Mouse (Mus musculus): ENCODE measurements around the gene Lhfpl4. TPM values are rescaled to one million over a fixed set of nuclear protein-coding genes. Genes with fewer than 3 reads are reported as not detected.
A peak's percentile ranks its signal among the peaks of the same experiment; 100 is the strongest.

The Lhfpl4 gene
- total RNA-seq, 2 experiments from 2014 or later = 0.44 to 0.62 TPM

GRCm38 (mm10) chr6:113172011-113172410, 23.2 kb downstream of the Lhfpl4 start:
- no peak for DNase-seq
- intact Hi-C loops (cut with DNase I; ENCODE audit: low total_unique reads) = no loop called here

GRCm38 (mm10) chr6:113170651-113171050, 24.5 kb downstream of the Lhfpl4 start:
- intact Hi-C loops (cut with DNase I; ENCODE audit: low total_unique reads) = no loop called here
- no peak for DNase-seq

GRCm38 (mm10) chr6:113169852-113170251, 25.3 kb downstream of the Lhfpl4 start:
- intact Hi-C loops (cut with DNase I; ENCODE audit: low total_unique reads) = no loop called here
- no peak for DNase-seq

- intact Hi-C loops (cut with DNase I; ENCODE audit: low total_unique reads) = no loop called here
Measured at GRCm38 (mm10) chr6:113168316-113168975, 26.7 kb downstream of the Lhfpl4 start.

GRCm38 (mm10) chr6:113166661-113167251, 28.4 kb downstream of the Lhfpl4 start:
- DNase-seq = peak; percentile 60
- intact Hi-C loops (cut with DNase I; ENCODE audit: low total_unique reads) = no loop called here

More at GRCm38 (mm10) chr6:113168316-113168975, 26.7 kb downstream of the Lhfpl4 start:
- no peak for DNase-seq

- intact Hi-C loops (cut with DNase I; ENCODE audit: low total_unique reads) = no loop called here
- no peak for DNase-seq
Measured at GRCm38 (mm10) chr6:113163513-113163912, 31.7 kb downstream of the Lhfpl4 start.

- DNase-seq = no peak
- intact Hi-C loops (cut with DNase I; ENCODE audit: low total_unique reads) = no loop called here
Measured at GRCm38 (mm10) chr6:113161982-113162381, 33.2 kb downstream of the Lhfpl4 start.

- intact Hi-C loops (cut with DNase I; ENCODE audit: low total_unique reads) = no loop called here
- DNase-seq = no peak
Measured at GRCm38 (mm10) chr6:113160106-113160505, 35.1 kb downstream of the Lhfpl4 start.

GRCm38 (mm10) chr6:113156064-113156463, 39.1 kb downstream of the Lhfpl4 start:
- intact Hi-C loops (cut with DNase I; ENCODE audit: low total_unique reads) = no loop called here
- DNase-seq = no peak

- no peak for DNase-seq
- intact Hi-C loops (cut with DNase I; ENCODE audit: low total_unique reads) = loop anchor here (5.0 kb wide), 1 partner anchor 38 kb away; no protein-coding TSS in a partner anchor
Measured at GRCm38 (mm10) chr6:113154886-113155285, 40.3 kb downstream of the Lhfpl4 start.

GRCm38 (mm10) chr6:113154071-113154470, 41.1 kb downstream of the Lhfpl4 start:
- DNase-seq = no peak
- intact Hi-C loops (cut with DNase I; ENCODE audit: low total_unique reads) = loop anchor here (5.0 kb wide), 1 partner anchor 37 kb away; no protein-coding TSS in a partner anchor

- no peak for DNase-seq
- intact Hi-C loops (cut with DNase I; ENCODE audit: low total_unique reads) = no loop called here
Measured at GRCm38 (mm10) chr6:113145249-113145648, 49.9 kb downstream of the Lhfpl4 start.

GRCm38 (mm10) chr6:113144764-113145163, 50.4 kb downstream of the Lhfpl4 start:
- intact Hi-C loops (cut with DNase I; ENCODE audit: low total_unique reads) = no loop called here

GRCm38 (mm10) chr6:113141389-113142094, 53.6 kb downstream of the Lhfpl4 start:
- no peak for DNase-seq
- intact Hi-C loops (cut with DNase I; ENCODE audit: low total_unique reads) = no loop called here

More at GRCm38 (mm10) chr6:113144764-113145163, 50.4 kb downstream of the Lhfpl4 start:
- no peak for DNase-seq

GRCm38 (mm10) chr6:113133360-113133759, 61.8 kb downstream of the Lhfpl4 start:
- intact Hi-C loops (cut with DNase I; ENCODE audit: low total_unique reads) = no loop called here
- DNase-seq = no peak

GRCm38 (mm10) chr6:113120806-113121205, 74.4 kb downstream of the Lhfpl4 start:
- no peak for DNase-seq
- intact Hi-C loops (cut with DNase I; ENCODE audit: low total_unique reads) = no loop called here

Other genes starting within 250 kb of the Lhfpl4 start
- gene Srgap3, start 248.1 kb downstream of the Lhfpl4 start, total RNA-seq (2021) = 1 to 10 TPM; 4.1 to 5.0 TPM
- gene Thumpd3, start 149.2 kb downstream of the Lhfpl4 start, total RNA-seq (2021) = 10 to 100 TPM; 15.3 TPM
- 10 to 100 TPM; 36.4 to 41.2 TPM for gene Setd5, start 118.0 kb downstream of the Lhfpl4 start, total RNA-seq (2021)
- 10 to 100 TPM; 13.2 to 15.6 TPM for gene Mtmr14, start 42.5 kb upstream of the Lhfpl4 start, total RNA-seq (2021)
- under 1 TPM in 1 of 2 experiments, not detected in 1; 0.14 TPM for gene Cpne9, start 86.9 kb upstream of the Lhfpl4 start, total RNA-seq (2021)
- gene Brpf1, start 111.8 kb upstream of the Lhfpl4 start, total RNA-seq (2021) = 10 to 100 TPM in 1 of 2 experiments, 1 to 10 TPM in 1; 9.9 to 10.7 TPM
- gene Ogg1, start 131.6 kb upstream of the Lhfpl4 start, total RNA-seq (2021) = 1 to 10 TPM; 5.1 to 6.8 TPM
- gene Camk1, start 148.6 kb upstream of the Lhfpl4 start, total RNA-seq (2021) = 10 to 100 TPM; 28.7 to 31.9 TPM
- 10 to 100 TPM; 14.4 to 15.8 TPM for gene Tada3, start 182.5 kb upstream of the Lhfpl4 start, total RNA-seq (2021)
- gene Arpc4, start 182.7 kb upstream of the Lhfpl4 start, total RNA-seq (2021) = 10 to 100 TPM; 66.6 to 66.9 TPM
- gene Ttll3, start 193.9 kb upstream of the Lhfpl4 start, total RNA-seq (2021) = 1 to 10 TPM; 1.3 TPM
- gene Rpusd3, start 224.0 kb upstream of the Lhfpl4 start, total RNA-seq (2021) = 10 to 100 TPM; 11.1 to 13.3 TPM
- 1 to 10 TPM in 1 of 2 experiments, under 1 TPM in 1; 0.51 to 2.7 TPM for gene Cidec, start 240.4 kb upstream of the Lhfpl4 start, total RNA-seq (2021)
- gene Jagn1, start 247.2 kb upstream of the Lhfpl4 start, total RNA-seq (2021) = 10 to 100 TPM; 28.6 to 32.4 TPM